Mouse (Mus musculus): ENCODE measurements around the gene Wipi1.

GRCm38 (mm10) chr11:109615286-109615685 is 3.5 kb upstream of the Wipi1 start:
- no peak for TF ChIP-seq POLR2A (IDR thresholded peaks at IDR 0.05; ENCODE audit: extremely low read depth, insufficient read depth, low read length)
- no peak for TF ChIP-seq CTCF (IDR thresholded peaks at IDR 0.05; ENCODE audit: low read depth, low read length)
